Mouse (Mus musculus) left cerebral cortex, postnatal 25 days (tissue): ENCODE measurements around the gene Il31ra. TPM values are rescaled to one million over a fixed set of nuclear protein-coding genes. Genes with fewer than 3 reads are reported as not detected.

Source experiments
- DNase-seq, 2 experiments: peaks; one replicate each; pipeline ENCODE4 v3.0.0; 2022; ENCODE audit warnings: low spot score in 2 of 2, mixed read lengths in 1 of 2
- intact Hi-C: fragments of 180-260 bp; cut with DNase I; formaldehyde crosslinking; loops from one replicate; pipeline ENCODE4 v1.15.1; 2025
- total RNA-seq, 2 experiments: library from RNA; stranded (reverse); gene quantifications; 2 replicates each; pipeline ENCODE4 v1.2.3; 2021

Il31ra gene
- total RNA-seq, 2 experiments from 2014 or later, result 0.16 to 0.37 TPM

- DNase-seq, result peak in 1 of 2 experiments; percentile 10
Measured at GRCm38 (mm10) chr13:112511261-112511660, 82.9 kb downstream of the Il31ra start.

GRCm38 (mm10) chr13:112510437-112511212, 83.5 kb downstream of the Il31ra start:
- peak in 1 of 2 experiments; percentile 41 for DNase-seq
- intact Hi-C loops, result no loop called here

More at GRCm38 (mm10) chr13:112511261-112511660, 82.9 kb downstream of the Il31ra start:
- intact Hi-C loops, result no loop called here

GRCm38 (mm10) chr13:112509465-112509864, 84.7 kb downstream of the Il31ra start:
- intact Hi-C loops, result loop anchor here (1.0 kb wide), 2 partner anchors 201 to 237 kb away; no protein-coding TSS in a partner anchor
- peak; percentile 67 to 72 for DNase-seq

- intact Hi-C loops, result no loop called here
- DNase-seq, result no peak
Measured at GRCm38 (mm10) chr13:112508487-112508886, 85.7 kb downstream of the Il31ra start.

GRCm38 (mm10) chr13:112507691-112508090, 86.5 kb downstream of the Il31ra start:
- intact Hi-C loops, result no loop called here
- DNase-seq, result no peak

- intact Hi-C loops, result no loop called here
- DNase-seq, result peak; percentile 9 to 40
Measured at GRCm38 (mm10) chr13:112506766-112507165, 87.4 kb downstream of the Il31ra start.

- no peak for DNase-seq
- intact Hi-C loops, result no loop called here
Measured at GRCm38 (mm10) chr13:112505436-112505835, 88.7 kb downstream of the Il31ra start.

- intact Hi-C loops, result no loop called here
- DNase-seq, result no peak
Measured at GRCm38 (mm10) chr13:112503846-112504245, 90.3 kb downstream of the Il31ra start.

GRCm38 (mm10) chr13:112500466-112500865, 93.7 kb downstream of the Il31ra start:
- DNase-seq, result no peak
- intact Hi-C loops, result no loop called here

- intact Hi-C loops, result no loop called here
- no peak for DNase-seq
Measured at GRCm38 (mm10) chr13:112500027-112500426, 94.1 kb downstream of the Il31ra start.

- intact Hi-C loops, result no loop called here
- DNase-seq, result no peak
Measured at GRCm38 (mm10) chr13:112494590-112494989, 99.6 kb downstream of the Il31ra start.

GRCm38 (mm10) chr13:112492285-112492678, 101.9 kb downstream of the Il31ra start:
- DNase-seq, result no peak
- intact Hi-C loops, result no loop called here

- DNase-seq, result no peak
- intact Hi-C loops, result no loop called here
Measured at GRCm38 (mm10) chr13:112491636-112492284, 102.4 kb downstream of the Il31ra start.

GRCm38 (mm10) chr13:112490036-112490435, 104.1 kb downstream of the Il31ra start:
- DNase-seq, result no peak

GRCm38 (mm10) chr13:112486676-112487075, 107.5 kb downstream of the Il31ra start:
- intact Hi-C loops, result no loop called here
- DNase-seq, result no peak

More at GRCm38 (mm10) chr13:112490036-112490435, 104.1 kb downstream of the Il31ra start:
- intact Hi-C loops, result no loop called here

- no peak for DNase-seq
- intact Hi-C loops, result no loop called here
Measured at GRCm38 (mm10) chr13:112486236-112486635, 107.9 kb downstream of the Il31ra start.

- DNase-seq, result no peak
- intact Hi-C loops, result no loop called here
Measured at GRCm38 (mm10) chr13:112483015-112483414, 111.1 kb downstream of the Il31ra start.

GRCm38 (mm10) chr13:112482525-112482924, 111.6 kb downstream of the Il31ra start:
- no peak for DNase-seq
- intact Hi-C loops, result no loop called here

GRCm38 (mm10) chr13:112479926-112480325, 114.2 kb downstream of the Il31ra start:
- intact Hi-C loops, result no loop called here
- no peak for DNase-seq

GRCm38 (mm10) chr13:112479032-112479431, 115.1 kb downstream of the Il31ra start:
- intact Hi-C loops, result no loop called here
- no peak for DNase-seq
